Mouse (Mus musculus) thymus, postnatal 10 days (tissue): ENCODE data around the gene Prkce.
A peak's percentile ranks its signal among the peaks of the same experiment; 100 is the strongest.

Source experiments
- DNase-seq, 2 experiments: peaks; one replicate each; pipeline ENCODE4 v3.0.0; 2021; ENCODE audit warnings: low spot score in 2 of 2

The Prkce gene

DNA sequence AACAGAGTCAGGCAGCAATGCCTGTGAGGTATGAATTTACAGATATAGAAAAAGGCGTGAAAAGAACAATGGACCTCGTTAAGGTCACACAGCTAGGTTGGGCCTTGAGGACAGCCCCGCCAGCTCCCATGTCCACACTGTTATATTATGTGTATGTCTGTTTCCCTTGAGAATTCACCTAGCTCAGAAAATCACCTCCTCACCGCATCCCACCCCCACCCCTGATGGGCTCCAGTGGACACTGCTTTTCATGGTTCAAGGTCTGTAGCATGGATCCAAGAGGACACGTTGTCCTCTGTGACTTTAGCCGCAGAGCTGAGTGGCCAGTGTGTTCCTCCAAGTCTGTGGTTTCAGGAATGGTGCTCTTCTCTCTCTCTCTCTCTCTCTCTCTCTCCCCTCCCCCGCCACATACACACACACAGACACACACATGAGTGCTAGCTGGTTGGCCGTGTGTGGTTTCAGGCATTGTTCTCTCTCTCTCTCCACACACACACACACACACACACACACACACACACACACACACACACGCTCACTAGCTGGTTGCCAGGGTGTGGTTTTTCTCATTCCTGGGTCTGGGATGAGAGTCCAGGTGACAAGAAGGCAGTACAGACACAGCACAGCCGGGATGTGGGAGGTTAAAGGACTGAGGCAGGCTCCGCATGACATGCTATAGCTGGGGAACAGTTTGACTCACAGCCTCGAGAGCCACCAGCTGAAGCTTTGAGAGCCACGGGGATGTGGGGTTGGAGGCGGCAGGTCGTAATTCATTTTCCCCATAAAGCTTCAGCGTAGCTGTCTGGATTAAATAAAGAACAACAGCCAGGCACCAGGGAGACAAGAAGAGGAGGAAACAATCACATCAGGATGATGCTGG is 162.7 kb downstream of the Prkce start:
- DNase-seq: no peak

DNA sequence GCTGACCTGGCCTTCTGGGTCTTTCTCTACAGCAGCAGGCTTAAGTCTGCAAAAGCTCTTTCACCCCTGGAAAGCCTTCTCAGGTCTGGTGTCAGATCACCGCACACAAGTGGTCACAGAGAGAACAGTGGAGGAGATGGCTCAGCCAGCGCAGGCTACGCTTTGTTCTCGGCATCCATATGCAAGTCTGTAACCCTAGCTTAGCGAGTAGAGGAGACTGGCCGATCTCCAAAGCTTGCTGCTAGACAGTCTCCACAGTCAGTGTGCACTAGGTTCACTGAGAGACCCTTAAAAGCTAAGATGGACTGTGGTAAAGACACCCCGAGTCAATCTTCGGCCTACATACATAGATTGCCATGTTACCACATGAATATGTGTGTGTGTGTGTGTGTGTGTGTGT is 164.2 kb downstream of the Prkce start:
- DNase-seq: no peak

DNA sequence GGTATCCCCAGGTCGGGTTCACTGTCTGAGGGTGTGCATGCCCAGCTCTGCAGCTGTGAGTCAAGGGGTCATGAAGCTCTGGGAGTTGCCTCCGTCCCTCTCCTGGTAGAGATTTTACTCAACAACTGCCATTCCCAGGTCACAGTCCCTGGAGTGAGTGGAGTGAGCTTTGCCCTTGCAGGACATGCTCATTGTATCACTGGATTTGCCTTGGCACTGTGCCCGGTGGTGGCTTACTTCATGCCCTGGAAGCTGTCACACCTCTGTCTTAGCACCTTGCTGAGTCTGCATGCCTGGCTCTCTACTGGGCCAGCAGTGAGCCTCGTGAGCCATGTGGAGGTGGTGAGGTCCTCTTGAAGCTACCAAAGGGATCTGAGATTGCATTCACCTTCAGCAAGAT is 167.4 kb downstream of the Prkce start:
- DNase-seq: no peak

DNA sequence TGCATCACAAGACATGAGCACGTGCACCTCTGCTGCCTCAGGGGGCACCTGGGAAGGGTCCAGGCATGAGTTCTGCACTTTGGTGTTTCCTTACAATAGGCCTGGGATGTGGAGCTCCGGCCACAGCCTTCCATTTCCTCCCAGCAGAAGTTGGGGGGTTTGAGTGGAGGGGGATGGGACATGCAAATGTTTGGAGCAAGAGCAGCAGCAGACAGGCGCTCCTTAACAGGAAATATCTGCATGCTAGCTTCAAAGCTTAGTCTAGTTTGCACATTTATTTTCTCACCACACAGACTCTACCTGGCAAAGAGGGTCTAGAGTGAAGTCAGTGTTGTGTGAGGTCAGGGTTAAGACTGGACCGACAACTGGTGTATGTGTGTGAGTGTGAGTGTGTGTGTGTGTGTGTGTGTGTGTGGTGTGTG is 169.1 kb downstream of the Prkce start:
- peak; percentile 13 to 23 for DNase-seq

DNA sequence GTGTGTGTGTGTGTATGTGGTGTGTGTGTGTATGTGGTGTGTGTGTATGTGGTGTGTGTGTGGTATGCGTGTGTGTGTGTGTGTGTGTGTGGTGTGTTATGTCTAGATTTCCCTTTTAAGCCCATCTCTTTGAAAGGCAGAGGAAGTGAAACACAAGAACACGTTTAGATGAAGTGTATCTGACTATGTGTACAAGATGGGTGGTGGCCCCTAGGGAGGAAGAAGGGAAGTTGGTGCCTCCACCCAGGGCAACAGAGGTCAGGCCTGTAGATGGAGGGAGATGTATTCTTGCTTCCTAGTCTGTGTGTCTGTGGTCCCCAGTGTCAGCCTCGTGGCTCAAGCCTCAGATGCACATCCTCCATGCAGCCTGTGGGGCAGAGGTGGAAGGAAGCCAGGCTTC is 169.5 kb downstream of the Prkce start:
- DNase-seq: peak; percentile 10 to 18

DNA sequence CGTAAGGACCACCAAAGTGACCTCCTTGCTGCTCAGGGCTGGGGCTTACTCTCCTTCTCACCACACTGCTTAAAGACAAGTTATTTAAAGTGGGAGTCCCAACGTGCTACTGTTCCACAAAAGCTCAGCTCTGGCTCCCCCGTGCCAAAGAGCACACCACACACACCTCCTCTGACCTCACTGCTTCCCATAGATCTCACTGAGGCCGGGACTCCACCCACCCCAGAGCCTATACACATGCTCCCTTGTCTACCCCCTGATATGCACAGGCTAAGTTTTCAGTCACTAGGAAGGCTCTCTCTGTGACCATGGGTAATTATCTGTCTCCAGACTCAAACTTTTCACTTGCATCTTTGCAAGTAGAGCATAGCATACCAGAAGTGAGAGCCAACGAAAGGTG is 170.7 kb downstream of the Prkce start:
- DNase-seq: no peak

DNA sequence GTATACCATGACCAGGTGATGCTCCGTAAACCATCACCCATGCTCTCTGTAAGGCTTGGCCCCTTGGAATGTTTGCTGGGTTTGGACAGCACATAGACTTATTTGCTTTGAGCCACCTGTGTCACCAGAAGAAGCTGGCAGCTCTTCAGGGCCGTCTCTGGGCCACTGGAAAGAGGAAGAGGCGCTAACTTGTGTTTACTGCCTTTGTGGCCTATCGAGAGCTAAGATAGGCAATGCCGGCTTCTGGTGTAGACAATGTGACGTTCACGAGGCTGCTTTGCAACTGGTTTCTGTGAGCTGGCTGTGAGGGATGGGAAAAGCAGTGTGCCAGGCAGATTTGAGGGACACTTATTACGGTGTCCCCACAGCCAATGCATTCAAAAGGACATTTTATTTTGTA is 176.4 kb downstream of the Prkce start:
- DNase-seq: no peak

DNA sequence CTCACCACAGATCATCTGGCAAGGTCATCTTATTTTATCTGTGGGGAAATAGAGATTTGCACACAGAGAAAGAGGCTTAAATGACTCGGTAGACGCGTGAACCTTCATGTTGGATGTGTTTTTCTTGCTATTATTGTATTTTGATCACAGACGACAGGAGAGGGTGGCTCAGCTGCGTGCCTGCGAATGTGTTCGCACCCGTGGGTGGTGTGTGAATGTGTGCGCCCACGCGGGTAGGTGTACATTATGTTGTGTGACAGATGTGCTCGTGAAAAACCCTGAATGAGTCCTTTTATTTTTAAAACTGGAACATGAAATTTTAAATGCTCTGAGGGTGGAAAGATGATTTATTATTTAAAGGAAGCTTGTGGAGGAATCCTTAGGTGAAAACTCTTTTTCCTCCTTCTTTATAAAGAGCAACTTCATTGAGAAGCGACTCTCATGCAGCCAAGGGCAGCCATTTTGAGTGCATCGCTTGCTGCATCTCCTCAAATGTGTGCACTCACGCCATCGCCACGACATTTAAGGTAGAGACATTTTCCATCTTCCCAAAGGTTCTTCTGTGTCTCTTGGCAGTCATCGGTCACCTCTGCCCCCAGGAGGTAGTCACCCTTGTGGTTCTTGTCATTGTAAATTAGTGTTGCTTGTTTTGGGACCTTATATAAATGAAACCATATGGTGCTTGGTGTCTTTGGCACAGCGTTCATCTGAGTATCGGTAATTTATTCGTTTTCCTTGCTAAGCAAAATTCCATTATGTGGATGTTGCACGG is 177.8 kb downstream of the Prkce start:
- DNase-seq: no peak

DNA sequence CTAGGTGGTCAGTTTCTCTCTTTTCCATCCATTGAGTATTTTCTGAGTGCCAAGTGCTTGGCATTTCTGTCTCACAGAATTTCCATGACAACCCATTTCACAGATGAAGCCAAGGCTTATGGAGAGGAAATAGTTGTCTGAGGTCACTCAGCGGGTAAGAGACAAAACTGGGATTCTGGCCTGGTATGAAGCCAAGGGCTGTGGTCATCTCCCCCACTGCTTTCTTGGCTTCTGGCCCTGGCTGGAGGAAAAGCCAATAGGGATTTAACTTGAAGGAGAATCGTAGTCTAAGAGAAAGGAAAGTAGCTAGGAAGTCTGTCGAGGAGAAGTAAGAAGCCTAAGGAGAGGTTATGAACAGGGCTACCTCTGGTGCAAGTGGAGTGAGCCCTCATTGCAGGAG is 182.7 kb downstream of the Prkce start:
- DNase-seq: no peak

DNA sequence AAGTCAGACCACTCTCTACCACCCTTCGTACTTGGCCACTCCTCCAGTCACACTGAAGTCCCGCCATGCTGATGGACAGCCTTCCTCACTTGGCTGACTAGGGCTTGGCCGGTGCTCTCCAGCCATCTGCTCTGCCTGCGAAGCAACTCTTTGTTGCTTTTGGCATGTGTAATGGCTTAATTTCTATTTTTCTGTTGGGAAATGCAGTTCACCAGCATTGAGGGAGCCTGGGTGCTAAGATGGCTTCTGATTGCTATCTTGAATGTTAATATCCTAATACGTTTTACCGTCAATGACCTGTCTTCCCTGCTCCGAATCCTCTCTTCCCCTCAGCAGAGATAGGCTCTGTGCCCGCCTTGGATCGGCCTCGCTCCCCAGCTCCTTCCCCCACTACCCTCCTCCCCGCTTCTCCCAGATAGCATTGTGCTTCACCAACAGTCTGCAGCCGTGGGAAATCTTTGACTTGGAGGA is 183.2 kb downstream of the Prkce start:
- DNase-seq: no peak

DNA sequence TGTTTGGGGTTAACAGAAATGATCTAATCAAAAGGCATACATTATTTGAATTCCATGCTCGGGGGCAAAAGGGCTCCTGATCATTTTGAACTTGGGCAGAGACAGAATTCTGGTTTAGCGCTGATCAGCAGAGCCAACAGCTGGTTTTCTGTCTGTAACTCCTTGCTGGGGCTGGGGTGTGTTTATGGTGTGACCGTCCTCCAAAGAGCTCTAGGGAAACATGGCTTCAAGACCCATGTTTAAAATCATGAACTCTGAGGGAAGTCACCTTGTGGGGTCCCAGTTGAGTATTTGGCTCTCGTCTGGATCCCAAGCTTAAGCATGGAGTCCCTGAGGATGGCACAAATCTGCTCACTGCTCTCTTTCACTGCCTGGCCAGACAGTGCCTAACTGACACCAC is 183.7 kb downstream of the Prkce start:
- no peak for DNase-seq

DNA sequence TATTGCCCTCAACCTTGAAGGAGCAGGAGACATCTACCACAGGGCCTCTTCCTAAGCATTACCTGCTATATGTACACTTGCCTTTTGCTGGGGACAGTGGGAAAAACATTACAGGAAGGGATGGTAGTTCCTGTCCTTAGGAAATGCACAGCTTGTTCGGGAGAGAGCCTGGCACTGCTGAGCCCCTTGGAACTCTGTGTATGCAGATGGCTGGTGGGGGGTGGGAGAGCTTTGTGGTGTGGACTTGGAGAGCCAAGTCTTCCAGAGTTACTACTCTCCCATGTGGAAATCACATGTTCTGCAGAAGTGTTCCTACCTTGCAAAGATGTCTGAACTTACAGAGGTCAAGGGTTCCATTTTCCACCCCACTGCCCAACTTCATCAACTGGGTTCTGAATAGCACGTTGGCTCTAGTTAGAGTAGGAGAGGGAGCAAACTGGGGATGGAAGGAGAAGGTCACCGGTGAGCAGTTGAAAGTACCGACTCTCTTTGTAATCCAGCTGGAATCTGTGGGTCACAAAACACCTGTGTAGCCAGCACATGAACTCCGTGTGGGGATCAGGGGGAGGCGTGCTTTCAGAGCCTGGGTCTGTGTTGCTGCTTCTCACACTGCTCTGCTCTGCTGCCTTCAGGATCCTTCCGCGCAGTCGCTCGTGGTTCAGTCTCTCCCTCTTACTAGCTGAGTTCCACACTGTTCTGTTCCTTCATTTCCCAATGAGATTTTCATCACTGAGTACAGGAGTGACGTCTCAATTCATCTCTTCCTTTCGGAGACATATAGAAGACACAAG is 184.9 kb downstream of the Prkce start:
- no peak for DNase-seq

DNA sequence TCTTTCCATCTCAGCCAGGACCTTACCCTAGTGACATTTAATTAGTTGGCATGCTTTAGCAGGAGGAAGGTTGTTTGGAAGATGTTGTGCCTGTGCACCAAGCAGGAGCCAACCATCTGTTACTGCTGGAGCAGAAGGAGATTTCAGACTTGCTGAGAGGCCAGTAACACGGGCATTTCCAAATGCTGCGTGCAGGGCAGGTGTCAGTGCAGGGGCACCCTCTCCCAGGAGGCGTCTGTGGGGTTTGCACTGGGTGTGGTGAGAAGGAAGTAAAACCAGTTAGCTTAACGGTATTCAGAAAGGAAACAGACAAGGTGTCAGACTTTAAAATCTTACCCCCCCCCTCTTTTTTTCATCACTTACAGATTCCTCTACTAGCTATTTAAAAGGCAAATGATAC is 186.1 kb downstream of the Prkce start:
- DNase-seq: peak; percentile 17 to 32

DNA sequence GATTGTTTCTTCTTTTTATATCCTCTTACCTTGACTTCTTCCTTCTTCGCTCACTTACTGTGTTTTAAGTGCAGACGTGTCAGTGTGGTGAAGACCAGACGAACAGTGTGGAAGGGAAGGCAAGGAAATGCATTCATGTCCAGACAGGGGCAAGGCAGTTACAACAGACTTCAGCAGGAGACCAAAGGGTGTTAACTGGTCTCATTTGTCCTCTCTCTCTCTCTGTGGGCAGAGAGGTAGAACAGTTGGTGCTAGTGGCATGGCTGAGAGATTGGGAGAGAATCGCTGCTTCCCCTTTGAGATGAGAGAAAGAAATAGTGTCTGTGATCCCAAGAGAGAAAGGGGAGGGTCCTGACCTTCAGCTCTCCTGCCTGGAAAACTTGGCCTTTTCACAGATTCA is 186.5 kb downstream of the Prkce start:
- no peak for DNase-seq

DNA sequence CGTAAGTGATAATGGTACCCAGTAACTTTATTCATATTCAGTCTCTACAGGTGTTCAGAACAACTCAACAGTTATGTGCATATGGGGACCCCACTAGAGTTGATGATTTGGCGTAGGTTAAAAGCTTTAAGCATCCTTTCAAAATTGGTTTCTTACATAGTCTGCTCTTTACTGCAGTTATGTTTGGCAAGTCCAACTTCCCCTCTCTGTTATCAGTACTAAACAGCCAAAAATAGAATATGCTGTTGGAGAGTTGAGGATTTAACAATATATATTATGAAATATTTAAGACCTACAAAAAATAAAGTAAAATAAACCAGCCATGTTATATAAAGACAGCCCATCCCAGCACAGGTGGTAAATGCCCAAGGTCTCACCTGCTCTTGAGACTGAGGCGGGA is 187.3 kb downstream of the Prkce start:
- no peak for DNase-seq

DNA sequence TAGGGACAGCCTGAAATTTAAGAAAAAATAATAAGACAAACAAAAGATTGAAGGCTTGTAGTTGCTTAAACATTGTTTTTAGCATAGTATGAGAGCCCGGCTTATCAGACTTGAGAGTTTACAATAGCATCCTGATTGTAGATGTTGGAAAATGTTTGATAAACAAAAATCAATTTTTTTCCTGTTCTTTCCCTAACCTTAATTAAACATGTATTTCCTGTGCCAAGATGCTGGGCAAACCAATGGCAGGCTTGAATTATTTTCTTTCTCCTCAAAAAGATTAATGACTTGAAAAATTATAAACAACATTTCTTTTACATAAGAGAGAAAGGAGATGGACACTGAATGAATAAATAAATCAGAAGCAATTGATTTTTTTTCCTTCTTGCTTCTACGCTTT is 187.7 kb downstream of the Prkce start:
- no peak for DNase-seq

DNA sequence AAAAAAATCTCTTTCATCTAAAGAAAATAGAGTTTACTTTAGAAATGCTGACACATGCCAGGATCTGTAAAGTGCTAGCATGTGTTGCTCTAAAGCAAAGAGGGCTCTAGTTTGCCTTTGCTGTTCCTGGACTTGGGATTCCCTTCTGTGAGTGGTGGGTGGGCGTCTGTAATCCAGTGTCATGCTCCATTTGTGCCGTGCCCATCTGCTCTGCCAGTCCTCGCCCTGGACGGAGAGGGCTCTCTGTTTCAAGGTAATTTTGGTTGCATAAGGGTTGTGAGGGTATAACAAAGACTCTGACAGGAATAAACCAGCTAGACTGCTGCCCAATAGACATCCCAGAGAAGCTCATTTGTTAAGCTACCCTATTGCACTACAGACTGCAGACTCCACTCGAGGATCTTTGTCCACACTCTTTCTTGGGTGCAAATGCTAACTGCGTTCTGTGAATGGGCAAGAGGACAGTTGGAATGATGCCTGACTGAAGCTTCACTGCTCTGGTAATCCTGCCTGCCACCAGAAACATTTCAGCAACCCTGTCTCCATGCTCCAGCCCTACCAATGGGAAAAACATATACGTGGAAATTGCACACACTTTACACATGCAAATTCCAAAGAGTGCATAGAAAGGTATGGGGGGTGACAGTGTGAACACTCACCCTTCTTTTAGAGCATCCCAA is 188.3 kb downstream of the Prkce start:
- DNase-seq: no peak

DNA sequence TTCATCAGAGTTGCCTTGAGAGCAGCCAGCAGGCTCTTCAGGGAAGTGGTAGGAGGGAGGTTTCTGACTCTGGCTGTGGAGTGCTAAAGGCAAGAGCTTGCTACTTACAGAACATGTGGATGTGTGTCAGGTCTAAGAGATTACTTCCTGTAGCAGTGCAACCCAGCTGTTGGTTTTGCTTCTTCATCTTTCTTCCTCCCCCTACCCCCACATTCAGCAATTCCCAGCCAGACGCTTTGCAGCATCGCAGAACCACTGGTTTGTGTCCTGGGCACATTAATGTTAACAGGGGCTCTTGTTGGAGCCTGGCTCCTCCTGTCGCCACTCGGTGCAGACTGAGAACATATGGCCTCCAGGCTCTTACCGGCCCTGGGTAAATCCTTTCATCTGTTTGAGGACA is 190.8 kb downstream of the Prkce start:
- peak in 1 of 2 experiments; percentile 10 for DNase-seq

DNA sequence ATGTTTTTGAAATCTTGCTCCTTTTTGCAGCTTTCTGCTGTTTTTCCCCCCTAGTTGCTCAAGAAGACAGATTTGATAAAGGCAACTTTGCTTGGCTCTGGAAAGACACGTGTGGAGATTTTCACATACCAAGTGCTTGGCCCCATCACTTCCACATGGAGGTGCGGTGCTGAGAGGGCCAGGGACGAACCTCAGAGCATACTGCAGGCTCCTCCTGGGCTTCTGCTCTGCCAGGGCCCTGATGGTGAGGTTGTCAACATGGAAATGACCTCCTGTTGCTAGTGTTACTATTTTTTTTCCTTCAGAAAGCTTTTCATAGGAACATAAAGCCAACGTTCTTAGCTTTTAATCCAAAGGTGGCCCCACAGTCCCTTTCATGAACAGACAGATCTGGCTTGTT is 191.3 kb downstream of the Prkce start:
- DNase-seq: no peak

DNA sequence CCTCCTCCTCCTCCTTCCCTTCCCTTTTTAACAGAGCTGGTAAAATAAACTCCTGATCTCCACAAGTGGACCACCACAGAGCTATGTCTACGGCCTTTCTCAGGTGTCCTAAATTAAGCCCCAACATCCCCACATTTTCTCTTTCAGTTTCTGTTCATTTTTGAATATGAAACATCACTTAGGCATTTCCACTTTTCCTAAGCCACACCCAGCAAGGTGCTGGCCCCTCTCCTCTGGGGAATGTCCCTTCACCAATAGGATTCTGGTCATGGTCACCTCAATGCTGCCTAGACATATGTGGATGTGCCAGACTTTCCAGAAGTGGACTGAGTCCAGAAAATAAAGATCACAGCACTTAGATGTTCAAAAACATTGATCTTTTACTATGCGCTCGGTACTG is 193.3 kb downstream of the Prkce start:
- no peak for DNase-seq

DNA sequence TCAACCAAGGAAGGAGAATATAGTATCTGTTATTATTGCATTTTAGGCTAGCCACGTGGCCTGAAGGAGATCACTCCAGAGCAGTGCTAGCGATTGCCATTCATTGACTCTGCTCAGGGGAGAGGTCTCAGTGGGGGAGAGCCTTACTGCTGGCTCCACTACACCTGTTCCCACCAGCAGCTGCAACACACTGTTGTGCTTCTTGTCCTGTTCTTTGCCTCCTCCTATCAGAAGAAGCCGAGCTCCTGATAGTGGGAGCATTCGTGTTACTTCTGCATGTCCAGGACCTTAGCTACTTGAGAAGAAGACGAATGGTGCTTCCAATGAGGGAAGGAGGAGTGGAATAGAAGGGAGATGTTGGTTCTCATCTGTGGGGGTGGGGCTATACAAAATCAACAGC is 195.8 kb downstream of the Prkce start:
- no peak for DNase-seq
